Mouse (Mus musculus) heart, adult 18-20 months (tissue): ENCODE data around the gene Cog2. TPM values are rescaled to one million over a fixed set of nuclear protein-coding genes. Genes with fewer than 3 reads are reported as not detected.

Experiments
- DNase-seq, 2 experiments: peaks; one replicate each; pipeline ENCODE4 v3.0.0; 2021 to 2022; ENCODE audit warnings: mixed read lengths in 1 of 2
- long read RNA-seq, 2 experiments: library from polyadenylated mRNA; stranded (forward); transcript quantifications; one replicate each; pipeline ENCODE4 v2.0.0; 2021
- total RNA-seq, 2 experiments: library from RNA; stranded (reverse); gene quantifications; 2 replicates each; pipeline ENCODE4 v1.2.3; 2021

The Cog2 gene
- 10 to 100 TPM; 25.9 to 28.0 TPM for total RNA-seq
- long read RNA-seq, experiment 1, transcript Cog2-201 (18 exons, 2,825 nt), result major isoform, 25 of 38 reads
- long read RNA-seq, experiment 1, partial matches to known transcripts, result 11 of 38 reads
- long read RNA-seq, experiment 1, other reads (novel, unspliced or antisense), result 2 of 38 reads
- long read RNA-seq, experiment 2, transcript Cog2-201 (18 exons, 2,825 nt), result major isoform, 13 of 27 reads
- long read RNA-seq, experiment 2, partial matches to known transcripts, result 14 of 27 reads
- long read RNA-seq, experiment 2, other reads (novel, unspliced or antisense), result 0 of 27 reads

DNA sequence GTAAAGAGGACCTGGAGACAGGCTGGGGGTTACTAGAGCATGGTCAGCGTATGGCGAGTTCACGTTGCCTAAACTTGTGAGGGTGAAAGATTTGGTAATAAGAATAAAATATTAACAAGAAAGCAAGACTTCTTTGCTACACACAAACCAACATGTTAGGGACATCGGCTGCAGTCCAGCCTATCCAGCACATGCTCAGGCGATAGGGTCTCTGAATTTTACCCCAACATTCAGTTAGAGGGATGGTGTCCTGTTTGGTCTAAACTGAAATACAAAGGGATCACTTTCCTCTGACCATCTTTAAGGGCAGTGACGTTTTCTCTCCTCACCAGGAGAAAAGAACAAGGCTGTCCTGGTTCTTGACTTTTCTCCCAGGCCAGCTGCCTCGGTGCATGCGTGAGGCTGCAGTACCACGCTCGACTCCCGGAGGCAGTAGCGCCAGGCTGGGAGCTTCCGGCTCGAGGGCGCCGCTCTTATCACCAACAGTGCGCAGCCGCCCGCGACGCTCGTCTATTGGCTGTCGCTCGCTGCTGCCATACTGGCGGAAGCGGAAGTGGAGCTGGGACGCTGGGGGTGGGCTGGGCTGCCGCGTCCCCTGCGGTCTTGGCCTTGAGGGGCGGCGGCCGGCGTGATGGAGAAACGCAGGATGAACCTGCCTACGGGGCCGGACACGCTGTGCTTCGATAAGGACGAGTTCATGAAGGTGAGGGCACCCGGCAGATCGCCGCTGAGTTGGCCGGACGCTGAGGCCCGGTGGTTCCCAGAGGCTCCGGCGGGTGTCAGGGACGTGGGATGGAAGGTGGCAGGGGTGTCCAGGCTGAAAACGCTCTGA, at the start of gene Cog2:
Gene Cog2 (plus strand): TSS at position 519 of the 832 bp plus-strand sequence.
- peak; percentile 92 to 93 for DNase-seq

DNA sequence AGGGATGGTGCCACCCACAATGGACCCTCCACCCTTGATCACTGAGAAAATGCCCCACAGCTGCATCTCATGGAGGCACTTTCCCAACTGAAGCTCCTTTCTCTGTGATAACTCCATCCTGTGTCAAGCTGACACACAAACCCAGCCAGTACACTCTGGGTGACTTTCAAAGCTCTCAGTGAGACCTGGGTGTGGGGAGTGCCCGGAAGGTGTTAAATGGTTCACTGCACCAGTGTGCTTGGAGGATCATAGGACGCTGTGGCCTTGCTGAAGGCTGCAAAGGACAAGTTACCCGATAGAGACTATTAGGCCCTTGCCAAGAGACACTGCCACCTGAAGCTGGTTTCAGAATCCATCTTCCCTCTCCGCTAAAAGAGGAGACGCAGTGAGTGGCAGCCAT, 44.9 kb upstream of the Cog2 start:
- no peak for DNase-seq

DNA sequence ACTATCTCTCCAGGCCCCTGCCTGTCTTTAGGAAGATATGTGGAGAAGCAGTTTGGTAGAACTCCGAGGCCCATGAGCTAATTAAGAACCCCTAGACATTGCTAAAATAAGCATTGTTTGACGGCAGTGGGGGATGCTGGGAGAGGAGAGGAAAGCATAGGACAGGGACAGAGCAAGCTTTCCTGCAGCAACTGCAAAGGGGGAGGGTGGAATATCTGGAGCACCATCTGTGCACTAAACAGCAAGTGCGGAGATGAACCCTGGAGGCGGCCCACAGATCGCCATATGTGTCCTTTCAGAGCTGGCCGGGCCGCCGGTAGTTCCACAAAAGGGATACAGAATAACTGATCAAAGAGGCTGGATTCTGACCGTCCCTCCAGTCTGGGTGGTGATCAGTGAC, 43.9 kb upstream of the Cog2 start:
- no peak for DNase-seq

DNA sequence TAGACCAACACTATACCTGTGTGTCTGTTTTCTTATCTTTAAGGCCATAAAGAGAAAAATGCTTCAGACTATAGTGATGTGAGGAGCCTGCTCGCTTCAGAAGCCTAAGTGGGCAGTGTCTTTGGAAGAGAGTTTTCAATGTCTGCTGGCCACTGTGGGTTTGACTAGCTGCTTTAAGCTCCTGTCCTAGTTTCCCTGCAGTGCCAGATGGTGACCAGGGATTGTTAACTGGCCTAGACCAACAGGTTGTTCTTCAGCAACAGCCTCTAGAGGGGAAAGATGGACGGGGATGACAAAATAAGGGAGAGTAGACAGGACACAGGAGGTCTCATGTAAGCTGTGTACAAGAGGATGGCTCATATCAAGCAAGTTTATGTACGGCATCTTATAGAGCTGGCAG, 41.3 kb upstream of the Cog2 start:
- DNase-seq, result no peak

DNA sequence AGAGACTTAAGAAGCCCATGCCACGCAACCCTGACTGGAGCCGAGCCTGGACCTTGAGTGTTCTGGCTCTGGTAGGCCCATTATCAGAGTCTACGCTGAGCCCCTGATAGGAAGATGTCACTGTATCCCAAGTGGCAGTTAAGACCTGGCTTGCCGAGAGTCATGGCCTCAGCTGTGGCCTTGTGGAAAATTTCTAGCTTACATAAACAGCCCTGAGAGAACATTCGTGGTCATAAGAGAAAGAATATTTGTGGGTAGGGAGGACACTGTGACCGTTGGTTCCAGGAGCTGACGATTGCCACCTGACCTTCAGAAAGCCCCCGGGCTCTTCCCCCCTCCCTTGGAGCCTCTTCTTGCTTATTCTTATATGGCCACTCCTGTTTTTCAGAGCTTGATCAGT, 40.2 kb upstream of the Cog2 start:
- DNase-seq, result no peak

DNA sequence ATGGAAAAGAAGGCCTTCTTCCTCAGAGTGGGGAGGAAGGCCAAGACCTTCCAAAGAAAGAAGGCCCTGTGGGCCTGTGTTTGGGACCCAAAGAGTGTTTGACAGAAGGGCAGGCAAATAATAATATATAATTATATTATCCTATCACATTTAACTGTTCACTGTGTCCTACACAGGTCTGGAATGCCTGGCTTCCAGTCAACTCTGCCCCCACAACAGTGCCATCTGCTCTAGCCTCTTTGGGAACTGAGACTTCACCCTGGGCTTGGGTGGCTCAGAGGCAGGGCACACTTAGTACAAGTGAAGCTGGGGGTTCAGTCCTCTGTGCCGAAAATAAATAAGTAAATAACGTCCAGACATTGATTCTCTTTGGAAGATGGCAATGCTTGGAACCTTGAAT, 37.8 kb upstream of the Cog2 start:
- DNase-seq, result no peak

DNA sequence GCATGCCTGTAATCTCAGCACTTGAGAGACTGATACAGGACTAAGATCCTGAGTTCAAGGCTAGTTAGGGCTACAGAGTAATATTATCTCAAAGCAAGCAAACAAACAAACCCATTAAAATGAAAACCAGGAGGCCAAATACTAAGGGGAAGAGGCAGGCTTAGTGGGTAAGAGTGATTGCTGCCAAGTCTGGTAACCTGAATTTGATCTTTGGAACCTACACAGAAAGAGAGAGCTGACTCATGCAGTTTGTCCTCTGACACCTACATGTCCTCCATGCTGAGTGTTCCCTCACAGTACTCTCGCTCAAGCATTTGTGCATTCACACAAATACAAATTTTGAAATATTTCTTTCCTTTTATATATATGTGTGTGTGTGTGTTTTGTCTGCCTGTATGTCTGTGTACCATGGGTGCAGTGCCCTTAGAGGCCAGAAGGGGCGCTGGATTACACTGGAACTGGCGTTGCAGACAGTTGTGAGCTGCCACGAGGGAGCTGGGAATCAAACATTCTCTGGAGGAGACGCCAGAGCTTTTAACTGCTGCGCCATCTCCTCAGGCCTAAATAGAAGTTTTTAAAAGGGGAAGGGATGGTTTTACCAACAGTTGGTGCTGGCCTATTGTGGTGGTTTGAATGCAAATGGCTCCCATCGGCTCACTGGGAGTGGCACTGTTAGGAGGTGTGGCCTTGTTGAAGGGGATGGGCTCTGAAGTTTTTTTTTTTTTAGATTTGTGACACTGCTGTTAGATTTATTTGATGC, 37.0 kb upstream of the Cog2 start:
- no peak for DNase-seq

DNA sequence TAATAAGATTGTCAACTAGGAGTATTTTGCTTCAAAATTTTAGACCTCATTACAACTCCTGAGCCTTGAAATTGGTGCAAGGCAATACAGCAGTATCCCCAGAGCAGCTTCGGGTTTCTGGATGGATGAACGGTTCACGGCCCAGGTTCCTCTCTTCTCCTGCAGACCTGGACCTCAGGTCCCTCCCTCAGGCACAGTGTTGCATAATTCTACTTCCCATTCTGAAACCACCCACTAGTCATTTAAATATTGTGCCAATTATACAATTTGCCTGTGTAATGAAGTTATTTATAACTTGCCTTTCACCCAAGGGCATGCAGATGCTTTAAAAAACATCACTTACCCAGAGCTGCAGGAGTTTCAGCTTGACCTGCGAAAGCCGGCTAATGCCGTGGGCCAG, 31.3 kb upstream of the Cog2 start:
- DNase-seq, result no peak

DNA sequence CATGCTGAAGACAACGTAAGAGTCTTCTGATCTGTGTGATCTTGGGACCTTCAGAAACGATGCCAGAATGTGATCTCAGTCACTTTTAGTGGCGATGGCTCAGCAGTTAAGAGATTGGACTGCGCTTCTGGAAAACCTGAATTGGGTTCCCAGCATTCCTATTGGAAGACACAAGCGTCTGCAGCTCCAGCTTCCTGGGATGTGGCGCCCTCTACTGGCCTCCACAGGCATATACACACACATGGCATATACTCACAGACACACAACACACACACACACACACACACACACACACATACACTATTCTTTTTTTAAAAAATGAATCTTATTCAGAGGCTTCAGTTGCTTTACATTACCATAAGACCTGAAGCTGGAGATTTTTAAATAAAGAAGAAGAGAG, 30.8 kb upstream of the Cog2 start:
- no peak for DNase-seq

DNA sequence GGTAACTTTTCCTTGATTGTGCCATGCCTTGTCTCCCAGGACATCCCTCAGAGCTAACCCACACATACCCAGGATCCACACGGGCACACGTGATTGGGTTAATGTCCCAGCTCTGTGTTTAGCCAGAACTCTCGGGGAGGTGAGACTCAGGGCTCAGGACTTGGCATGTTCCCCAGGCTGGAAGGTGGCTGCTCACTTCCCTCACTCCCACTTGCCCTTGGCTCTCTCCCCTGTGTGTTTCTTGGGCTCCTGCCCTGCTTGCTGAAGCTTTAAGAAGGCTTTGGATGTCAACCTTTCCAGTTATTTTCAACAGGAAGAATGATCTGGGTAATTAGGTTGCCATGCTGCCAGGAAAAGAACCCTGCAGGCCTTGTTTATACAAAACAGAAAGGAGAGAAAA, 26.2 kb upstream of the Cog2 start:
- DNase-seq, result no peak

DNA sequence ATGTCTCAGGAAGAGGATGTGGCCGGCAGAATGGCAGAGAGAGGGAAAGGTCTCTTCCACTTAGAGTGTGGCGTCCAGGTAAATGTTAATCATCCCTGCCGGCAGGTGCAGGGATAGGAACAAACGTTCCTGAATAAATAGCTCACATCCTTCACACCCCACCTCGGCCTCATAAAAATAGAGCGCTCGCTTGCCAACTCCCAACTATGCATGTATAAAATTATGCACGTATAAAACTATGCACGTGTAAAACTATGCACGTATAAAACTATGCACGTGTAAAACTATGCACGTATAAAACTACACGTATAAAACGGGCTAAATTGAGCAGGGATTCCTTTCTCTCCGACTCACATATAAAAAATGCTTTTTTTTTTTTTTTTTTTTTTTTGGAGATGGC, 25.6 kb upstream of the Cog2 start:
- no peak for DNase-seq

DNA sequence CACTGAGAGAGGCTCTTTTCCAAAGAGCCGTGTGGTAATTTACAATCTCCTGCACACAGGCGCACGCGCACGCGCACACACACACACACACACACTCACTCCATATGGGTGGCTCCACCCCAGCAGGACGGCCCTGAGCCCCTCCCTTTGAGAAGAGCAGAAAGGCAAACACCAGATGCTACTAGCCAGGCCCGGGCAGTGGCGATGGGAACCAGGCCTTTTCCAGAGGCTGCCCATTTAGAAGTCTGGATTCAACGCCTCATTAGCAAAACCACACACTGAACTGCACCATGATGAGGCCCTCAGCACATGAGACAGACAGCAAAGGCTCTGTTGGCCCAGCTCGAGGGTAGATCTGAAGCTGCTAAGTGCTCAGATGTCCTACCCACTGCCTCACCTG, 24.9 kb upstream of the Cog2 start:
- no peak for DNase-seq

DNA sequence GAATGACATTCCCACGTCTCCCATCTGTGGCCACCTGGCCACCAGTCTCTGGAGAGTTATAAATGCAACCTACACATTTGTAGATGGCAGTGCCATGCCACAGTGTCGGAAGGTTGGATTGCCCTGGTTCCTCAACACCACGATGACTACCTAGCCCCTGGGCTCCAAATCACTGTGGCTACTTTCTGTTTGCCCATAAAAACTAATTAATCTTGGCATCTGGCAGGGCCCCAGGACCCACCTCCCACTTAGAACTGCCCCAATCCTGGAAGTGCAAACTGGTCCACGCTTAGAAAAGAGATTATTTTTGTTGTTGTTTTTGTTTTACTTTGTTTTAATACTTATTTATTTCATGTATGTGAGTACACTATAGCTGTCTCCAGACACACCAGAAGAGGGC, 24.3 kb upstream of the Cog2 start:
- no peak for DNase-seq

DNA sequence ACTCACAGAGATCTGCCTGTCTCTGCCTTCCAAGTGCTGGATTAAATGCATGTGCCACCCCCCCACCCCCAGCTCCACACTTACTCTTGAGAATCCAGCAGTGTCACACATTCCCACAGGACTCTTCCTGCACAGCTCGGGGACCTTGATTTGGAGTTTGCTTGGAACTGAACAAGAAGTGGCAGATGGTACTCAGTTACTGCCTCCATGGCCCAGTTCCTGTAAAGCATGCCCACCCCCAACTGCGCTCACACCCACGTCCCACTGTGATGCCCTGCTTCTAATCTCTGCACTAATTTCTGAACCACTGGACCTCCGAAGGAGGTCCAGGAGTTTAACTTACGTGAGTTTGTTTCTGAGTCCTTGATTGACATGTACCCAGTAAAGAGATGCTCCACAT, 23.7 kb upstream of the Cog2 start:
- no peak for DNase-seq

DNA sequence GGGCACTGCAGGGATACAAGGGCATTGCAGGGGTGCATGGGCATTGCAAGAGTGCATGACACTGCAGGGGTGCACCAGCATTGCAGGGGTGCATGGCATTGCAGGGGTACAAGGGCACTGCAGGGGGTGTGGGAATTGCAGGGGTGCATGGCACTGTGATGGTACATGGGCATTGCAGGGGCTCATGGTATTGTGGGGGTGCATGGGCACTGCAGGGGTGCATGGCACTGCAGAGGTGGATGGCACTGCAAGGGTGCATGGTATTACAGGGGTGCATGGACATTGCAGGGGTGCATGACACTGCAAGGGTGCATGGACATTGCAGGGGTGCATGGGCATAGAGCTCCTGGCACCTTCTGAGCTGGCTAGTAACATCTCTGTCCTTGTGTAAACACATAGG, 22.2 kb upstream of the Cog2 start:
- DNase-seq, result no peak

DNA sequence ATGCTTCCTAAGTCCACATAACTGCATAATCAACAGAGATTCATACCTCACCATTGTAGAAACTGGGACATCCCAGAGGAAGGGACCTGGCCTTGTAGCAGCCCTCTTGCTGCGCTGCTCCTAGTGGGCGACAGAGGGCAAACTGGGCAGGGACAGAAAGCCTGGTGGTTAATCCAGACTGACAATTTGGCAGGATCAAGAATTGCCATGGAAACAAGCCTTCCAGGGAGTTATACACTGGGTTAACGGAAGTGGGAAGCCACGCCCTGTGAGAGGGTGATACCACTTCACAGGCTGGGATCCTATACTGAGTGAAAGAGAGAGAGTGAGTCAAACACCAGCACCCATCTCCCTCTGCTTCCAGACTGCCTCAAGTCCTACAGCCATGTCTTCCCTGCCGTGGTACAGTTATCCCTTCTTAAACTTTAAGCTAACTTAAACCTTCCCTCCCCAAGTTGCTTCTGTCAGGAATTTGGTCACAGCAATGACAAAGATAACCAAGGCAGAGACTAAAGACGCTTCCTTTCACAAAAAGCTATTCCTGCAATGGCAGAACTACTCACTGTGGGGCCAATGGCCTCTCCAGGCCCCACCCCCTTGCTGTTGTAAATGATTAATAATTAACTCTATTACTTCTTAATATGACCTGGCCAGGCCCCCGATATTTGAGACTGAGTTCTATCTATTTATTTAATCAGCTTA, 21.2 kb upstream of the Cog2 start:
- DNase-seq, result no peak

DNA sequence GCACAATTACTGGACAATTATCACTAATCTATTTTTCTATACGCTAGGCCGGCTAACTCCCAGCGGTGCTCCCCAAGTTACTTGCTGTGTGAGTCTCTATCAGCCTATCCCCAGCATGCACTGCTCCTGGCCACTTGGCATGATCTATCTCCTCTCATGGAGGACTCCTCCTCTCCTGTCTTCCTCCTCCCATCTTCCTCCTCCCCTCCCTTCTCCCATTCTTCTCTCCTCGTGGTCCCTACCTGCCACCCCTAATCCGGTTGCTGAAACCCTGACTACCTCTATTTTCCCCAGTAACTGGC, 20.7 kb upstream of the Cog2 start:
- DNase-seq, result no peak

DNA sequence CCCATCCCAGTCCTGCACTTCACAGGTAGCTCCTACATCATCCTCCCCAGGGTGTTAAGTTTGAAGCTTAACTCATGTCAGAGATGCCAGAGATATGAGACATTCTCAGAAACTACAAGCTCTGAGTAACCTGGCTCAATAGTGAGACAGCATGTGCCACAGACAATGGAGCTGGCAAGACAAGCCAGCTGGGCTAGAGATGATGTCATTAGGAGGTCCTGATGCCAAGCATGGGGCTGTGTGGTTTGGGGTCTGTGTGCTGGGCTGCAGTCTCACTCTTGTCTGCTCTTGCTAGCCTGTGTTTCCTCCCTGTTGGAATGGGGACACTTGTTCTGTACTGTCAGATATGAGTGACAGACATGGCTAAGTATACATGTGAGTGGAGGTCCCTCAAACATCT, 14.9 kb upstream of the Cog2 start:
- no peak for DNase-seq

DNA sequence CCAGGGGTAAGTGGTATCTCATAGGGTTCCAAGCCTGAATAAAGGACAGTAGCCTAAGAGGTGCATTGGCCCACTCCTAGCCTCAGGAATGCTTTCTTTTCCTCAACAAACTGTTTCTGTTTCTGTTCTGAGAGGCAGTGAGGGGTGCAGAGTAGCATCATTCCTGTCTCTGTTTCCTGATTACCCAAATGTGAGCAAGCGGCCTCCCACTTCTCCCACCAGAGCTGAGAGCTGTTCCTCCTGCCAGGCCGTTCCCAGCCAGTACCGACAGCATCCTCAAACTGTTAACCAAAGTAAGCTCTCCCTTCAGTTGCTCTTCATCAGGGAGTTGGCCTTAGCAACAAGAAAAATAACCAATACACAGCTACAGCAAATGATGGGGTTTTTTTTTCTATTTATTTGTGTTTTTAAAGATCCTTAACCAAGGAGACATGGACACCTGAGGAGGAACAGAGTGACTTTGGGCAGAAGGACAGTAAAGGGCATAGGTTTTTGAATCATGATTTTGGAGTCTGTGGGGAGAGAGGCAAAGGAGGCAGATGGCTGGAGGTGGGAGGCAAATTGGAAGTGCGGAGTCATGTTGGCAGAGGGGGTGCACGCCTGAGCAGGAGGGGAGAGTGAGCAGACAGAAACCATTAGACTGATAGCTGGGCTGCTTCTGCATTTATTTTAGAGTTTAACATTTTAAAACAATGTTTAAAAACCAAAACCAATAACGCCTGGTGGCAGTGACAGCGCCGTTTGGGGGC, 12.8 kb upstream of the Cog2 start:
- no peak for DNase-seq

DNA sequence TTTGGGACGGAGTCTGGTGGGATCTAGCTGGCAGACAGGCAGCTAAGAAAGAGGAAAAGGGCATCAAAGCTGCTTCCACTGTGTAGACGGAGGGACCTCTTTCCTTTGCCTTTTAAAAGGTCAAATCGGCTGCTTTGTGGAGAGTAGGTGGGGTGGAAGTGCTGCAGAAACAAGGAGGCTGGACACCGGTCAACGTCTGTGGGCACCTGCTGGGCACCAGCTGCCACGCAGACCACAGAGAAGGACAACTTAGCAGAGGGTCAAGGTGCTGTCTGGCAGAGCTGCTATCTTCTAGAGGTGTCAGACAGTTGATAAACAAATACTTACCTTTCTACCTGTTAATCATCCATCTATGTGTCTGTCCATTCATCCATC, 12.3 kb upstream of the Cog2 start:
- DNase-seq, result no peak

DNA sequence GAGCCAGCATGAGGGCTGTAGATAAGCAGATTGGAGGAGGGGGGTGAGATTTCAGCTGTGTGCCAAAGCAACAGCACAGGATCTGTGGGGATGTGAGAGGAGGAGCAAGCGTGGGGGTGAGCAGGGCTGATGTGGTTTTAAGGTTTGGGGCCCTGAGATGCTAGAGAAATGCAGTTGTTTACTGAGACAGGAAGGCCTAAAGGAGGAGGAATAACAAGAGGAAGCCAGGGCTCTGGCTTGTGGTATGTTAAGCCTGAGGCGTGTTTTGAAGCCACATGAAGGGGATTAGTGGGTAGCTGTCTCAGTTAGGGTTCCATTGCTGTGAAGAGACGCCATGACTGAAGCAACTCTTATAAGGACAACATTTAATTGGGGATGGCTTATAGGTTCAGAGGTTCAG, 11.4 kb upstream of the Cog2 start:
- DNase-seq, result no peak

DNA sequence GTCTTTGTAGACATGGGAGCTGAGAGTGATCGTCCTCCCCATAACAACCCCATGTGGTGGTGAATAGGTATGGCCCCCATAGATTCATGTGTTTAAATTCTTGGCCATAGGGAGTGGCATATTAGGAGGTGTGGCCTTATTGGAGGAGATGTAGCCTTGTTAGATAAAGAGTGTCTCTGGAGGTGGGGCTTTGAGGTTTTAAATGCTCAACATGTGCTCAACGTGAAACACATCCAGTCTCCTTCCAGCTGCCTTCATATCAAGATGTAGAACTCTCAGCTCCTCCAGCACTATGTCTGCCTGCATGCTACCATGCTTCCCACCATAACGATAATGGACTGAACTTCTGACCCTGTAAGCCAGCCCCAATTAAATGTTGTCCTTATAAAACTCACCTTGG, 4.5 kb upstream of the Cog2 start:
- DNase-seq, result no peak
